Mouse (Mus musculus) hindbrain, embryonic 10.5 days (tissue): Measurements from ENCODE around the gene Kcnj14. TPM values are rescaled to one million over a fixed set of nuclear protein-coding genes. Genes with fewer than 3 reads are reported as not detected.
A peak's percentile ranks its signal among the peaks of the same experiment; 100 is the strongest.

Source experiments
- DNase-seq: peaks from one replicate; pipeline ENCODE4 v3.0.0-alpha.2; 2017; ENCODE audit warnings: low spot score
- H3K27ac ChIP-seq: fragments of 300-500 bp; sonication (generic); 2 replicates; pipeline ENCODE4 v1.5.1; 2016; ENCODE audit warnings: mild to moderate bottlenecking, moderate library complexity
- H3K27me3 ChIP-seq: fragments of 300-500 bp; sonication (generic); 2 replicates; pipeline ENCODE4 v1.6.1; 2016; ENCODE audit warnings: mild to moderate bottlenecking; ENCODE audit not compliant: poor library complexity, insufficient read depth, severe bottlenecking
- H3K36me3 ChIP-seq: fragments of 300-500 bp; sonication (generic); 2 replicates; pipeline ENCODE4 v1.6.1; 2016; ENCODE audit warnings: mild to moderate bottlenecking, moderate library complexity
- H3K4me1 ChIP-seq: fragments of 300-500 bp; sonication (generic); replicated peaks from 2 replicates; pipeline ENCODE4 v1.6.1; 2016; ENCODE audit warnings: mild to moderate bottlenecking
- H3K4me3 ChIP-seq: fragments of 300-500 bp; sonication (generic); 2 replicates; pipeline ENCODE4 v1.5.1; 2016; ENCODE audit warnings: mild to moderate bottlenecking, moderate library complexity
- H3K9me3 ChIP-seq: fragments of 300-500 bp; sonication (generic); 2 replicates; pipeline ENCODE4 v1.6.1; 2016; ENCODE audit warnings: mild to moderate bottlenecking, moderate library complexity
- WGBS: fragments of 180-500 bp; shearing (Covaris S2); methylation state at CpG from one replicate; pipeline ENCODE4 v1.1.7; 2016; 5-methylcytosine and 5-hydroxymethylcytosine counted together
- polyA plus RNA-seq: library from polyadenylated mRNA; unstranded; fragments of >200 nt; fragmentation: Nextera tagmentation; extraction: Ambion mirVana; gene quantifications from 2 replicates; pipeline ENCODE4 v1.2.1, GENCODE M21; 2016

The Kcnj14 gene
- polyA plus RNA-seq, 1 experiment from 2014 or later = 1.0 TPM

DNA sequence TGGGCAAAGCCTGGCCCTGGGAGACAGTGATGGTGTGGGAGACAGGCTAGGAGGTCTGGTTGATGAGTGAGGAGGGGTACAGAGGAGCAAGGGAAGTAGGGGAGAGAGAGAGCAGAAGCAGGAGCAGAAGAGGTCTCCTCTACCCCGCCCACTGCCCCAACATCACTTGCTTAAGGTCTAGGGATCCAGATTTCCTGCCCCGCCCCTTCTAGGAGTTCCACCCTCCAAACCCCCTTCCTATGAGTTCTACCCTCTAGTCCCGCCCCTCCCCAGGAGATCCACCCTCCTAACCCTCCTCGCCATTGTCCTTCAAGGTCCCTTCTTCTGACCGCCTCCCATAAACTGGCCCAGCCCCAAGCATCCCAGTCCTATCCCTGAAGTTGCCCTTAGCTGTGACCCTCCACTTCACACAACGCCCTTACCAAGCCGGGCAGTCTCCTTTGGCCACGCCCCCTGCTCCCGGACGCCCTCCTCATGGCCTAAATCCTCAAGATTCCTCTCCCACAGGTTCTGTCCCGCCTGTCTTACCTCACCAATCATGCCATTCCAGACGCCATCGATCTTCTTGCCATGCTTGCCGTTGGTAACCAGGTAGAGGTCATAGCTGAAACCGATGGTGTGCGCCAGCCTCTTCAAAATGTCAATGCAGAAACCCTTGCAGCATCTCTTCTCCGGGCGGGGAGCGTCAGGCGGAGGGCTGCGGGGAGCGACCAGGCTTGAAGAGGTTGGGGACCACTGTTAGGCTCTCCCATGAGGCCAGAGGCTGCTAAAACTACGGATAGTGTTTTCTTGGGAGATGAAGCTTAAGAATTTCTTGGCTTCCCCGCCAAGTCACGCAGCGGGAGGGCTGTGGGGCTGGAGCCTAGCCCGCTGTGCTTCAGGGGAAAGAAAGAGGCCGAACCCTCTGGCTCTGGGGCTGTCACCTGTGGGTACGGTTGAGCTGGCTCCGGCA lies 32.6 kb upstream of the Kcnj14 start:
- Histone ChIP-seq H3K27ac (peak overlapping the region; percentile 54), H3K4me1 (peaks cover 32% of the 10 kb centered on the region), H3K36me3 (no peaks in the 10 kb centered on the region), H3K27me3 (peaks cover 78% of the 10 kb centered on the region), H3K9me3 (no peaks in the 10 kb centered on the region), H3K4me3 (peak overlapping the region; percentile 49)
- WGBS = 3% methylated on average over 30 of the region's 30 CpGs
- no peak for DNase-seq

DNA sequence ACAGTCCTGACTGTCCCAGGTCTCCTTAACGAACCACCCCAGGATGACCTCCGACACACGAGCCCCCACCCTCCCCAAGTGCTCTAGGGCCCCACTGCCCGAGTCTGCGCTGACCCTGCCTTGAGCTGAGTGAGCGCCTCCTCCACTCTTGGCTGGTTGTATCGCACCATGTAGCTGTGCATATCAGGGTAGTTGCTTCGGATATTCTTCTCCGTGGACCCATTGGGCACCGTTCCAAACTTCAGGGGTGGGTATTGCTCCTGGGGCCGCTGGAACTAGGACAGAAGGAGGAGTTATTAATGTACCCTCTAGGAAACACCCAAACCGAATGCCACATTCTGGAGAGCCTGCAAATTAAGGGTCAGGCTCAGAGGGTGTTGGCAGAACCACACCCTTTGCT lies 28.5 kb upstream of the Kcnj14 start:
- Histone ChIP-seq H3K4me1 (peaks cover 25% of the 10 kb centered on the region), H3K27ac (no peak overlapping the region), H3K4me3 (no peak overlapping the region), H3K27me3 (peaks cover 63% of the 10 kb centered on the region), H3K9me3 (no peaks in the 10 kb centered on the region), H3K36me3 (no peaks in the 10 kb centered on the region)
- no peak for DNase-seq
- WGBS = 83% methylated on average over 12 of the region's 12 CpGs

DNA sequence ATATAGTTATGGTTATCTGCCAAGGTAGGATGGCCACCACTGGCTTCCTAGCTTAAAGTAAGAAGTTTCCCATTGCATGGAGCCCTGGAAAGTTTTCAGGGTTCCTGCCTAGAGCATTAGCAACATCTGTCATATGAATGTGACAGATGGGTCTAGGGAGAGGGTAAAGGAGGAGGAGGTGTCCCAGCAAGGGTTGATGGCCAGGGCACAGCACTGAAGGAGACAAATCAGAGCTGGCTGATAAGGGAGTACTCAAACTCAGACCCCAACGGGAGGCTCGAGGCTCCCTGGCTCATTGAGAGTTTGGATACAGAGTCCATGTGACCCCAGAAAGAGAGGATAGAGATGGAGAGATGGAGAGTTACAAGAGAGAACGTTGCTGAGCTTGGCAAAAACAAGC lies 26.1 kb upstream of the Kcnj14 start:
- peaks cover 9% of the 10 kb centered on the region; the same call in 1 of the 2 replicates for H3K4me1 ChIP-seq
- peaks cover 45% of the 10 kb centered on the region for H3K27me3 ChIP-seq
- no peak overlapping the region for H3K27ac ChIP-seq
- DNase-seq = no peak
- 73% methylated on average over 3 of the region's 3 CpGs for WGBS
- no peaks in the 10 kb centered on the region for H3K36me3 ChIP-seq
- no peaks in the 10 kb centered on the region for H3K9me3 ChIP-seq
- H3K4me3 ChIP-seq = no peak overlapping the region

DNA sequence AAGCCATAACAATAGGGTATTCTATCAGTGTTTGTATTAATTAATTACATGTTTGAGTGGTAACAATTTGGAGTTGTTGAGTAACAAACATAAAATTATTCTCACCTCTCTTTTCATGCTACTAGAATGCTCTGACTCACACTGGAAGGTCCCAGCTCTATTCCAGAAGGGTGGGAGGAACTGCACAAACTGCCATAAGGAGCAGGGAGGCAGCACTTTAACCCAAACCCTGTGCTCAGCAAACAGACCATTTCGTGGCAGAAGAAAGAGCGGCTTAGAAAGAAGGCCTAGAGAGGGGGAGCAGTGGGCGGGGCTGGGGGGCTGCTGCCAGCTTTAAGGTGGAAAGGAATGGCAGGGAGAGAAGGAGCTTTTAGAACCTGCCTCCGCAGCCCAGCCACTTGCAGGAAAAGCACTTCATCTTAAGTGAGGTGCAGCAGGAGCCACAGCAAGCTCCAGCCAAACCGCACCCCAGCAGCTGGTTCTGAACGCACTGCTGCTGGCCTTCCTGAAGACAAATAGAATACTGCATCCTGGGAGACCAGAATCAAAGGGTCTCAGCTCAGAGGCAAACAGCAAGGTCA lies 24.0 kb upstream of the Kcnj14 start:
- no peak for DNase-seq
- Histone ChIP-seq H3K4me1 (peaks cover 9% of the 10 kb centered on the region; the same call in 1 of the 2 replicates), H3K4me3 (no peak overlapping the region), H3K27ac (no peak overlapping the region), H3K9me3 (no peaks in the 10 kb centered on the region), H3K36me3 (no peaks in the 10 kb centered on the region), H3K27me3 (peaks cover 31% of the 10 kb centered on the region; the same call in 1 of the 2 replicates)
- WGBS = 15% methylated on average over 6 of the region's 6 CpGs

DNA sequence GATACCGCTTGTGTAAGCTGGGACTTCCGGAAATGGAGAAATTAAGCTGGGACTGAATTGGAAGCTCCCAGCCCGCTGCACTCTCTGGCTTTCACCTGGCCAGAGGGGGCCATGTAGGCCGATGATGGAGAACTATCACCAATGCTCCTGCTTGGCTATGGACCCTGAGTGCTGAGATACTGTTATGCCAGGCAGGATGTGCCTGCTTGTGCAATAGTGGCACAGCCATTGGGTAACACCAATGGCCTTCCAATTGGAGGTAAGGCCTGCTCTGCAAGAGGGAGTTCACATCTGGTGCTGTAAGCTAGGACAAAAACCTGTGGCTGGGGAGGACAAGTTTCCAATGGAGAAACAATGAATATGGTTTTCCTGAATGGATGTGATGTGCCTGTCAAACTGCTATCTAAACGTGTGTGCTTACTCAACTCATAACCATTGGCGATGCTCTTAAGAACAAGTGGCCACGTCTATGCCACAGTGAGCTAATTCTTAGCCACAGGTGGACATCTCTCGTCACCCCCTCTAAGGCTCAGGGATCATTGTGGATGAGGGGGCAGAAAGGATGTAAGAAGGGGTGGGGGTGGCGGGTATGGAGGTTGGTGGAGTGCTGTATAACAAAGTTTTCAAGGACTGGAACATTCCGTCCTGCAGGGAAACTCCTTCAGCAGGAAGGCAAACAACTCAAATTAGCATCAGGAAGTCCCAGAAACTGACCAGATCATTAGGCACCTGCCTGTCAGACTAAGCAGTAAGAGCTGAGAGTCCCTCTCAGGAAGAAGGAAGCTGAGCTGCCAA lies 18.6 kb upstream of the Kcnj14 start:
- 86% methylated on average over 10 of the region's 10 CpGs for WGBS

DNA sequence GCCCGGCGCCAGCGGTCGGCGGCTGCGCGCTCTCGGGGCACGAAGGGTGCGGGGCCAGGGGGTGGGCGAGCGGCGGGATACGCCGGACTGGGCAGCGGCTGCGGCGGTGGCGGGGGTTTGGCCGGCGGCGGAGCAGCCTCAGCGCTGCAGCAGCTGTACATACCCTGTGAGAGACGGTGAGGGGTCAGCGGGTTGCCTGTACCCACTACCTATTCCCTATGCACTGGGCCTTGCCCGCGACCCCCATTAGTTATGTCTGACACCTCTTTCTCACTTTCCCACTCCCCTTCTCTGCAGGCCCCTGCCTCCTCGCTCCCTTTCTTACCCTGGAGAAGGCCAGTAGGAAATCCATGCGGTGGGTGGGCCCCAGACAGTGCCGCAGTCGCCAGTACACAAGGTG lies 9.3 kb upstream of the Kcnj14 start:
- peaks cover 39% of the 10 kb centered on the region for H3K4me1 ChIP-seq
- 0 out of 2 replicates have a peak, but pooled peaks cover 2% of the 10 kb centered on the region for H3K9me3 ChIP-seq
- peak overlapping the region; percentile 41 for H3K4me3 ChIP-seq
- H3K27ac ChIP-seq = 0 out of 2 replicates have a peak overlapping the region, but pooled peaks have one; percentile 6
- no peak for DNase-seq
- H3K36me3 ChIP-seq = peaks cover 9% of the 10 kb centered on the region
- H3K27me3 ChIP-seq = peaks cover 69% of the 10 kb centered on the region
- WGBS = 3% methylated on average over 31 of the region's 31 CpGs

More for the DNA sequence above, 18.6 kb upstream of the Kcnj14 start:
- H3K27me3 ChIP-seq = peaks cover 19% of the 10 kb centered on the region
- 0 out of 2 replicates have a peak, but pooled peaks cover 2% of the 10 kb centered on the region for H3K4me1 ChIP-seq
- H3K4me3 ChIP-seq = no peak overlapping the region
- no peak for DNase-seq
- H3K36me3 ChIP-seq = no peaks in the 10 kb centered on the region
- H3K9me3 ChIP-seq = no peaks in the 10 kb centered on the region
- no peak overlapping the region for H3K27ac ChIP-seq

DNA sequence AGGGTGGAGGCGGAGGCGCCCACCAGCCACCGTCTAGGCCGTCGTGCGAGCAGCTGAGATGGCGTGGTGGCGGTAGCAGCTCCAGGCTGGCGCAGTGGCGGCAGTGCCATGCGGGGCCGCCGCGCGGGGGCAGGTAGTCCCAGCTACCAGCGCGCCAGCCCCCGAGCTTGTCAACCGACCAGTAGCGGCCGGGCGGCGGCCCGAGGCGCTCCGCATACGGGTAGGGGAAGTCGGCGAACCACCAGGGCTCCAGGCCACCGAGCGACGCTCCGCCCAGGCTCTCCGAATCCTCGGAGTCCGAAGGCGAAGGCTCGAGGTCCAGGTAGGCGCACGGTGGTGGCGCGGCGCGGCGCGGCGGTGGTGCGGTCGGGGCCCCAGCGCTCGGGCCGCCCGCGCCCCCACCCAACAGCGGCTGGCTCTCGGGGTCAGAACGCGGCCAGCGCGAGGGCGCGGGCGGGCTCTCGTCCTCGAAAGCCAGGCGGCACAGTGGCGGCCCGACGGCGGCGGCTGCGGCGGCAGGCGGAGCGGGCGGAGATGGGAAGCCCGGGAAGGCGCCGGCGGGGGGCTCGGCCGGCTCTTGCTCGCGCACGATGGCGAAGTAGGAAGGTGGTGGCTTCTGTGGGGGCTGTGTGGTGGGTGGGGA lies 8.7 kb upstream of the Kcnj14 start:
- Histone ChIP-seq H3K27ac (peak overlapping the region; percentile 6; the same call in 1 of the 2 replicates), H3K36me3 (peaks cover 16% of the 10 kb centered on the region), H3K27me3 (peaks cover 69% of the 10 kb centered on the region), H3K4me1 (peaks cover 39% of the 10 kb centered on the region), H3K9me3 (0 out of 2 replicates have a peak, but pooled peaks cover 2% of the 10 kb centered on the region), H3K4me3 (peak overlapping the region; percentile 41)
- DNase-seq = no peak
- WGBS = 3% methylated on average over 86 of the region's 86 CpGs

DNA sequence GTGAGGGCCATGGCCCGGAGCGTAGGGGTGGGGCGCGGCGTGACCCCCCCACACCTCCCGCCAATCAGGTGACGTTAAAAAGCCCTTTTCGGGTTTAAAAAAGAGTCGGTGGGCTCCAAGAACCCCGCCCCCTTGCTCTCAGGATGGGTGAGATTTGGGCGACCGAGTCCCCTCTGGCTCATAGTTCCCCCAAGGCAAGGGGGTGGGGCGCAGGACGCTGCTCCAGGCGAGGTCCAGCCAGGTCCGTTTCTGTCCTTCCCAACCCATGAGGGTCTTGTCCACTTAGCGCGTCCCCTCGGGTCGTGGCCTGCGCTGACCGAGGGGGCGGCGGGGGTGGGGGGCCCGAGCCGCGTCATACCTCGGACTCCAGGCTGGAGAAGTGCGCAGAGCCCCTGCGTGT lies 7.8 kb upstream of the Kcnj14 start:
- Histone ChIP-seq H3K27me3 (peaks cover 63% of the 10 kb centered on the region), H3K9me3 (0 out of 2 replicates have a peak, but pooled peaks cover 2% of the 10 kb centered on the region), H3K4me3 (peak overlapping the region; percentile 41), H3K27ac (no peak overlapping the region), H3K36me3 (peaks cover 24% of the 10 kb centered on the region), H3K4me1 (peaks cover 39% of the 10 kb centered on the region)
- 10% methylated on average over 30 of the region's 30 CpGs for WGBS
- DNase-seq = no peak

DNA sequence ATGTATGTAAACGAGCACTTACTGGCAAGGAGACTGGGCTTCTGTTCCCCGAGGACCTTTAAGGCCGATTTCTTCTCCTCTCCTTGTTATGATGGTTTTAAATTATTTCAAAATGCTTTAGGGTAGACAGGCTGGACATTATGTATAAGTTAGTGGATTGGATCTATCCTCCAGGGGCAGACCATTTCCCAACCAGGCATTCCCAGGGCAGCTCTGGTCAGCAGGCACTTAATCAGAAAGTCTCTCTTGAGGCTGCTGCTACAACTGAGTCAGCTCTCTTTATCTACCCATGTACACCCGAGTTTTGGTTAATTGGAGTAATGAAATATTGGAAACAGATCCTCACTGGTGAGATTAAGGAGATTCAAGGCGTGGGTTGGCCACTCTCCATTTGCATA lies 6.5 kb upstream of the Kcnj14 start:
- H3K4me3 ChIP-seq = peak overlapping the region; percentile 98
- DNase-seq = no peak
- peaks cover 37% of the 10 kb centered on the region for H3K36me3 ChIP-seq
- 22% methylated on average over 5 of the region's 5 CpGs for WGBS
- H3K27ac ChIP-seq = peak overlapping the region; percentile 90
- peaks cover 39% of the 10 kb centered on the region for H3K4me1 ChIP-seq
- peaks cover 52% of the 10 kb centered on the region for H3K27me3 ChIP-seq
- H3K9me3 ChIP-seq = no peaks in the 10 kb centered on the region

DNA sequence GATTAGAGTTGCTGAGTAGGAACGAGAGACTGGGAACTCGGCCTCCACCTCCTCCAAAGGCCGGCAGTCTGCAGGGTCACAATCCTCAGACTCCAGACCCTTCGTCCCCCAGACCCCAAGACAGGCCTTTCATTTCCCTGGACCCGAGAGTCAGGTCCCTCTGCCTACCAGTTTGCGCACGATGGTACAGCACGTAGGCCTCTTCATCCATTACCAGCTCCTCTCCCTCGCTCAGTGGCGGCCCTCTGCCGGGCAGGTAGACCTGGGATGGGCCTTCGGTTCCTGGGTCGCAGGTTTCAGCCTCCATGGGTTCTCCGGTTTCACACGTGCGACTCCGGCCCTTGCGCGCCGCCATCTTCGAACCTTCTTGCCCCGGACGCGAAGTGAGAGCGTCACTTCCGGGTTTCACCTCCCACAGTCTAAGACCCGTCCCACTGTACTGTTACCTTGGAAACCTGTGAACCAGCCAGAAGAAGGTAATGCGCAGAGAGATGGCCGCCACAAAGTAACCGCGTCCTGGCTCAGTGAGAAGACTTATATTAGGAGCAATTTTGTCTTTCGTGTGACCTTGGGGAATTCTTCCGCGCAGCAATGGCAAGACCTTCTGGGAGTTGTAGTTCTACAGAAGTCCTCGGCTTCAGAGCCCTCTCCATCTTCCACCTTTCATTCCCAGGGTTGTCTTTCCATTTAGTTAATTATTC lies 6.0 kb upstream of the Kcnj14 start, which contains the start of gene Grwd1:
Gene Grwd1 (minus strand): TSS at position 518 of the 701 bp plus-strand sequence.
- peak within 1 kb of the TSS; percentile 90 for H3K27ac ChIP-seq
- WGBS = under 1% methylated on average over 35 of the region's 35 CpGs
- H3K9me3 ChIP-seq = no peaks in the 10 kb centered on the region
- H3K27me3 ChIP-seq = peaks cover 47% of the 10 kb centered on the region
- H3K36me3 ChIP-seq = peaks cover 42% of the 10 kb centered on the region
- DNase-seq = peak; percentile 90
- H3K4me1 ChIP-seq = peaks cover 39% of the 10 kb centered on the region
- peak within 1 kb of the TSS; percentile 98 for H3K4me3 ChIP-seq

DNA sequence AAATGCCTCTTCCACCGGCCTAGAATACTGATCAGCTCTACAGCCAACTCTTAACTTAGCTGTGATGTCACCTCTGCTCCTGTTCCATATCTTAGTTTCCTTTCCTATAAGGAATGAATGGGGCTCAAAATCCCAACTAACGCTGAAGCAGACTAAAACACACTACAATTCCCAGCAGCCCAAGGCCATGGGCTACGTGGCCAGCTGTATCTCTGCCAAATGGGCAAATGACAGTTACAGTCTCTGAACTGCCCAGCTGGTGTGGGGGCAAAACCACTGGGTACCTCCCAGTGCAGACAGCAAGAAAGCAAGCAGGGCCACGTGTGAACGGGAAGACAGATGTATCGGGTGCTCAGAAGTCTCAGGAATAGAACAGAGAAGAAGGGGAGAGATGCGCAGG lies 2.0 kb upstream of the Kcnj14 start:
- DNase-seq = no peak
- peaks cover 12% of the 10 kb centered on the region for H3K27me3 ChIP-seq
- peaks cover 18% of the 10 kb centered on the region for H3K4me1 ChIP-seq
- H3K36me3 ChIP-seq = peaks cover 80% of the 10 kb centered on the region
- no peaks in the 10 kb centered on the region for H3K9me3 ChIP-seq
- WGBS = 94% methylated on average over 7 of the region's 7 CpGs
- no peak overlapping the region for H3K4me3 ChIP-seq
- no peak overlapping the region for H3K27ac ChIP-seq
